Mouse (Mus musculus) thymus, adult 2 months (tissue): ENCODE measurements around the gene 1810024B03Rik. TPM values are rescaled to one million over a fixed set of nuclear protein-coding genes. Genes with fewer than 3 reads are reported as not detected.

Source experiments
- DNase-seq: peaks from one replicate; pipeline ENCODE4 v3.0.0; 2021
- H3K27ac ChIP-seq: fragments of 200-500 bp; 2 replicates; pipeline ENCODE4 v1.5.1; 2012; ENCODE audit warnings: low read length, control low read depth; ENCODE audit not compliant: control insufficient read depth, insufficient read depth
- H3K27me3 ChIP-seq: fragments of 200-500 bp; 2 replicates; pipeline ENCODE4 v1.6.1; 2012; ENCODE audit warnings: mild to moderate bottlenecking, low read length, moderate library complexity, mixed read lengths; ENCODE audit not compliant: control insufficient read depth, insufficient read depth
- H3K36me3 ChIP-seq: fragments of 200-500 bp; 2 replicates; pipeline ENCODE4 v1.6.1; 2012; ENCODE audit warnings: mild to moderate bottlenecking, low read length, moderate library complexity; ENCODE audit not compliant: control insufficient read depth, insufficient read depth
- H3K4me1 ChIP-seq: fragments of 200-500 bp; replicated peaks from 2 replicates; pipeline ENCODE4 v1.6.1; 2012; ENCODE audit warnings: low read length; ENCODE audit not compliant: control insufficient read depth, insufficient read depth
- H3K4me3 ChIP-seq: fragments of 200-500 bp; 2 replicates; pipeline ENCODE4 v1.5.1; 2012; ENCODE audit warnings: mild to moderate bottlenecking, low read length, control low read depth, moderate library complexity; ENCODE audit not compliant: control insufficient read depth, insufficient read depth
- CTCF ChIP-seq: fragments of 200-500 bp; IDR thresholded peaks from 2 replicates; pipeline ENCODE4 v1.5.1; 2012; ENCODE audit warnings: mild to moderate bottlenecking, control low read depth, low read length, moderate library complexity, borderline replicate concordance; ENCODE audit not compliant: control insufficient read depth, poor library complexity, insufficient read depth; ENCODE audit errors: extremely low read depth
- POLR2A ChIP-seq: fragments of 200-500 bp; IDR thresholded peaks from 2 replicates; pipeline ENCODE4 v1.6.1; 2012; ENCODE audit warnings: mild to moderate bottlenecking, low read length, control low read depth, moderate library complexity; ENCODE audit not compliant: control insufficient read depth, poor library complexity, insufficient read depth; ENCODE audit errors: extremely low read depth
- WGBS: fragments of 180-500 bp; shearing (Covaris S2); methylation state at CpG from one replicate; pipeline ENCODE4 v1.1.7; 2018; 5-methylcytosine and 5-hydroxymethylcytosine counted together
- polyA plus RNA-seq: library from polyadenylated mRNA; depleted of rRNA; stranded (reverse); fragments of >200 nt; gene quantifications from 2 replicates; pipeline ENCODE4 v1.2.3, GENCODE M21; 2012; rRNA removed

The 1810024B03Rik gene
- polyA plus RNA-seq, 1 experiment, result 1.3 TPM

GRCm38 (mm10) chr2:127142031-127142430 is 66.0 kb downstream of the 1810024B03Rik start:
- H3K4me3 ChIP-seq, result no peak overlapping the region
- 79% methylated on average over 10 of the region's 10 CpGs for WGBS
- no peak for DNase-seq
- peaks cover 15% of the 10 kb centered on the region for H3K4me1 ChIP-seq
- TF ChIP-seq POLR2A, result no peak
- TF ChIP-seq CTCF, result no peak
- H3K36me3 ChIP-seq, result no peaks in the 10 kb centered on the region; the same call in 1 of the 2 replicates
- no peaks in the 10 kb centered on the region for H3K27me3 ChIP-seq
- H3K27ac ChIP-seq, result no peak overlapping the region

- Histone ChIP-seq H3K4me1 (peaks cover 17% of the 10 kb centered on the region), H3K27me3 (no peaks in the 10 kb centered on the region), H3K4me3 (no peak overlapping the region), H3K36me3 (no peaks in the 10 kb centered on the region; the same call in 1 of the 2 replicates), H3K27ac (no peak overlapping the region)
- WGBS, result over 99% methylated on average over 7 of the region's 7 CpGs
- TF ChIP-seq CTCF (no peak), POLR2A (no peak)
- DNase-seq, result no peak
Observed at GRCm38 (mm10) chr2:127140011-127140410, 68.1 kb downstream of the 1810024B03Rik start.

GRCm38 (mm10) chr2:127139605-127140004 is 68.5 kb downstream of the 1810024B03Rik start:
- H3K27me3 ChIP-seq, result no peaks in the 10 kb centered on the region
- no peak overlapping the region for H3K27ac ChIP-seq
- no peak for DNase-seq
- H3K4me3 ChIP-seq, result no peak overlapping the region
- 100% methylated on average over 1 of the region's 1 CpGs for WGBS
- H3K36me3 ChIP-seq, result no peaks in the 10 kb centered on the region; the same call in 1 of the 2 replicates
- no peak for TF ChIP-seq CTCF
- no peak for TF ChIP-seq POLR2A
- peaks cover 17% of the 10 kb centered on the region for H3K4me1 ChIP-seq

- DNase-seq, result no peak
- H3K27me3 ChIP-seq, result no peaks in the 10 kb centered on the region
- H3K36me3 ChIP-seq, result no peaks in the 10 kb centered on the region; the same call in 1 of the 2 replicates
- no peak overlapping the region for H3K27ac ChIP-seq
- H3K4me1 ChIP-seq, result peaks cover 17% of the 10 kb centered on the region
- TF ChIP-seq CTCF, result no peak
- no peak for TF ChIP-seq POLR2A
- WGBS, result 40% methylated on average over 8 of the region's 8 CpGs
- no peak overlapping the region for H3K4me3 ChIP-seq
Observed at GRCm38 (mm10) chr2:127139094-127139493, 69.0 kb downstream of the 1810024B03Rik start.

GRCm38 (mm10) chr2:127138449-127138848 is 69.6 kb downstream of the 1810024B03Rik start:
- Histone ChIP-seq H3K4me1 (peaks cover 16% of the 10 kb centered on the region), H3K27ac (no peak overlapping the region), H3K4me3 (no peak overlapping the region), H3K36me3 (no peaks in the 10 kb centered on the region; the same call in 1 of the 2 replicates), H3K27me3 (no peaks in the 10 kb centered on the region)
- DNase-seq, result no peak
- no peak for TF ChIP-seq CTCF
- WGBS, result 94% methylated on average over 4 of the region's 4 CpGs

GRCm38 (mm10) chr2:127137838-127138420 is 70.2 kb downstream of the 1810024B03Rik start:
- DNase-seq, result no peak
- Histone ChIP-seq H3K4me3 (no peak overlapping the region), H3K4me1 (peaks cover 15% of the 10 kb centered on the region), H3K36me3 (no peaks in the 10 kb centered on the region; the same call in 1 of the 2 replicates), H3K27me3 (no peaks in the 10 kb centered on the region), H3K27ac (no peak overlapping the region)
- WGBS, result 95% methylated on average over 10 of the region's 10 CpGs
- TF ChIP-seq CTCF, result no peak
- no peak for TF ChIP-seq POLR2A

GRCm38 (mm10) chr2:127136979-127137378 is 71.1 kb downstream of the 1810024B03Rik start:
- no peak overlapping the region for H3K27ac ChIP-seq

More at GRCm38 (mm10) chr2:127136979-127137378, 71.1 kb downstream of the 1810024B03Rik start:
- no peaks in the 10 kb centered on the region; the same call in 1 of the 2 replicates for H3K36me3 ChIP-seq
- 11% methylated on average over 5 of the region's 5 CpGs for WGBS
- H3K4me3 ChIP-seq, result no peak overlapping the region
- TF ChIP-seq POLR2A, result no peak
- TF ChIP-seq CTCF, result no peak
- no peak for DNase-seq
- no peaks in the 10 kb centered on the region for H3K27me3 ChIP-seq
- H3K4me1 ChIP-seq, result peaks cover 11% of the 10 kb centered on the region

Other genes with a start within 250 kb of the 1810024B03Rik start
- 5.9 and 6.8 TPM in 2 replicates for gene Ap4e1, start 199.6 kb downstream of the 1810024B03Rik start, polyA plus RNA-seq
- 9.1 and 12.1 TPM in 2 replicates for gene Blvra, start 137.6 kb downstream of the 1810024B03Rik start, polyA plus RNA-seq
- gene Ncaph, start 74.3 kb downstream of the 1810024B03Rik start, polyA plus RNA-seq, result 19.1 and 24.1 TPM in 2 replicates
- 24.6 and 25.4 TPM in 2 replicates for gene Itpripl1, start 64.8 kb downstream of the 1810024B03Rik start, polyA plus RNA-seq
- gene Snrnp200, start 106 bp upstream of the 1810024B03Rik start, polyA plus RNA-seq, result 92.5 and 109 TPM in 2 replicates
- gene Ciao1, start 39.5 kb upstream of the 1810024B03Rik start, polyA plus RNA-seq, result 95.3 and 107 TPM in 2 replicates
- 140 and 143 TPM in 2 replicates for gene Tmem127, start 39.6 kb upstream of the 1810024B03Rik start, polyA plus RNA-seq
- gene Stard7, start 61.9 kb upstream of the 1810024B03Rik start, polyA plus RNA-seq, result 55.8 and 81.8 TPM in 2 replicates
- gene Dusp2, start 127.9 kb upstream of the 1810024B03Rik start, polyA plus RNA-seq, result 163 and 212 TPM in 2 replicates
- 0.20 and 0.31 TPM in 2 replicates for gene Astl, start 130.4 kb upstream of the 1810024B03Rik start, polyA plus RNA-seq
- gene Adra2b, start 154.9 kb upstream of the 1810024B03Rik start, polyA plus RNA-seq, result 0.13 and 0.20 TPM in 2 replicates
- 0.31 and 0.85 TPM in 2 replicates for gene Gpat2, start 216.9 kb upstream of the 1810024B03Rik start, polyA plus RNA-seq
- gene Fahd2a, start 236.3 kb upstream of the 1810024B03Rik start, polyA plus RNA-seq, result 13.4 and 17.0 TPM in 2 replicates